Mouse (Mus musculus) liver, embryonic 11.5 days (tissue): ENCODE data around the gene Eef1akmt3. TPM values are rescaled to one million over a fixed set of nuclear protein-coding genes. Genes with fewer than 3 reads are reported as not detected.
"Not testable (repeated sequence)": the region's sequence is repeated elsewhere in the genome, so short reads cannot be mapped to it uniquely, and the experiment has no call there.

ENCODE experiments used
- ATAC-seq: fragments of 200-750 bp; cut with Nextera tagmentation; replicated peaks from 2 replicates; pipeline ENCODE4 v1.8.0; 2017; ENCODE audit warnings: moderate number of reproducible peaks, mild to moderate bottlenecking, moderate TSS enrichment, moderate library complexity; ENCODE audit not compliant: low FRiP score
- DNase-seq: peaks from one replicate; pipeline ENCODE4 v3.0.0-alpha.2; 2017; ENCODE audit warnings: low spot score
- H3K27ac ChIP-seq: fragments of 300-500 bp; sonication (generic); 2 replicates; pipeline ENCODE4 v1.5.1; 2014; ENCODE audit warnings: mild to moderate bottlenecking, low read depth, low read length, control low read depth
- H3K27me3 ChIP-seq: fragments of 300-500 bp; sonication (generic); replicated peaks from 2 replicates; pipeline ENCODE4 v1.6.1; 2014; ENCODE audit warnings: low read length, mixed read lengths; ENCODE audit not compliant: control insufficient read depth, insufficient read depth
- H3K36me3 ChIP-seq: fragments of 300-500 bp; sonication (generic); 2 replicates; pipeline ENCODE4 v1.6.1; 2014; ENCODE audit warnings: mild to moderate bottlenecking, low read length, moderate library complexity, mixed read lengths; ENCODE audit not compliant: control insufficient read depth, insufficient read depth
- H3K4me1 ChIP-seq: fragments of 300-500 bp; sonication (generic); replicated peaks from 2 replicates; pipeline ENCODE4 v1.6.1; 2014; ENCODE audit warnings: low read length, mixed read lengths; ENCODE audit not compliant: control insufficient read depth, insufficient read depth
- H3K4me2 ChIP-seq: fragments of 300-500 bp; sonication (generic); 2 replicates; pipeline ENCODE4 v1.6.1; 2014; ENCODE audit warnings: mild to moderate bottlenecking, control low read depth, moderate library complexity
- H3K4me3 ChIP-seq: fragments of 300-500 bp; sonication (generic); 2 replicates; pipeline ENCODE4 v1.5.1; 2014; ENCODE audit warnings: low read depth, low read length, control low read depth
- H3K9ac ChIP-seq: fragments of 300-500 bp; sonication (generic); 2 replicates; pipeline ENCODE4 v1.6.1; 2014; ENCODE audit warnings: low read depth, low read length, control low read depth
- H3K9me3 ChIP-seq: fragments of 300-500 bp; sonication (generic); 2 replicates; pipeline ENCODE4 v1.6.1; 2016; ENCODE audit warnings: low read length, inconsistent platforms, mixed read lengths; ENCODE audit not compliant: control insufficient read depth
- WGBS: fragments of 180-500 bp; shearing (Covaris S2); extraction: QIAGEN DNeasy Blood & Tissue Kit; methylation state at CpG from one replicate; pipeline ENCODE4 v1.1.7; 2014; 5-methylcytosine and 5-hydroxymethylcytosine counted together
- polyA plus RNA-seq: library from polyadenylated mRNA; unstranded; fragments of >200 nt; fragmentation: Nextera tagmentation; extraction: Ambion mirVana; gene quantifications from 2 replicates; pipeline ENCODE4 v1.2.1, GENCODE M21; 2014

Eef1akmt3 gene
- polyA plus RNA-seq, 1 experiment from 2014 or later: 0.11 TPM

DNA sequence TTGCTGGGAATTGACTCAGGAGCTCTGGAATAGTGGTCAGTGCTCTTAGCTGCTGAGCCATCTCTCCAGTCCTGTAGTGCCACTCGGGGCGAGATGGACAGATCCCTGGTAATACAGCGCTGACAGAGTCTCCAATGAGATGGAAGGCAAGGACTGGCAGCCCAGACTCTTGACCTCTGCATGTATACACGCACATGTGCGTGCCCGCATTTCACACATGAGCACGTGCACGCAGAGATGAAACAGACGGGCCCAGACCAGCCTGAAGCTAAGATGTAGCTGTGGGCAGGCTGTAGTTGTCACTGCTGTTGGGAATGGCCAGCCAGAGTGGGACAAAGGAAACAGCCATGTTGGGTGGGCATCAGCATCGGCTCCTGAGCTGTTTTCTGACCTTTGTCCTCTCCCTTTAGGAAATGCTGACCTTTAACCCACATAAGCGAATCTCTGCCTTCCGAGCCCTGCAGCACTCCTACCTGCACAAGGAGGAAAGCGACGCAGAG is 25.3 kb upstream of the Eef1akmt3 start:
- 86% methylated on average over 14 of the region's 14 CpGs for WGBS
- Histone ChIP-seq H3K9ac (no peak overlapping the region), H3K9me3 (no peaks in the 10 kb centered on the region), H3K4me1 (peaks cover 35% of the 10 kb centered on the region), H3K27me3 (peaks cover 3% of the 10 kb centered on the region; the same call in 1 of the 2 replicates), H3K4me3 (no peak overlapping the region), H3K4me2 (no peak overlapping the region), H3K36me3 (peaks cover 34% of the 10 kb centered on the region), H3K27ac (peak overlapping the region; percentile 11; the same call in 1 of the 2 replicates)
- no peak for DNase-seq
- ATAC-seq: no peak

DNA sequence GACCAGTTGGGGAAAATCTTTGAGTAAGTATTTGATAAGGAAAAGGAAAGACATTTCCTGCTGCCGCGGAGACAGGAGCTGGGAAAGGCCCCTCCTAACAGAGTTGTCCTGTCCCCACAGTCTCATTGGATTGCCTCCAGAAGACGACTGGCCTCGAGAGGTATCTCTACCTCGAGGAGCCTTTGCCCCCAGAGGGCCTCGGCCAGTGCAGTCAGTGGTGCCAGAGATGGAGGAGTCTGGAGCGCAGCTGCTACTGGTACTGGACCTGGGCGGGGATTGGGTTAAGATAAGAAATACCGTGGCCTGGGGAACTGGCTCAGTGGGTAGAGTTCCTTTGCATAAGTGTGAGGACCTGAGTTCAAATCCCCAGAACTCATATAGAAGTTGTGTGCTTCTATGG is 24.7 kb upstream of the Eef1akmt3 start:
- no peak for DNase-seq
- Histone ChIP-seq H3K36me3 (peaks cover 34% of the 10 kb centered on the region), H3K27ac (no peak overlapping the region), H3K4me1 (peaks cover 32% of the 10 kb centered on the region), H3K9me3 (no peaks in the 10 kb centered on the region), H3K4me2 (peak overlapping the region; percentile 15; the same call in 1 of the 2 replicates), H3K4me3 (peak overlapping the region; percentile 87; the same call in 1 of the 2 replicates), H3K9ac (no peak overlapping the region; the same call in 1 of the 2 replicates), H3K27me3 (peaks cover 9% of the 10 kb centered on the region)
- ATAC-seq: no peak
- WGBS: 56% methylated on average over 9 of the region's 9 CpGs

DNA sequence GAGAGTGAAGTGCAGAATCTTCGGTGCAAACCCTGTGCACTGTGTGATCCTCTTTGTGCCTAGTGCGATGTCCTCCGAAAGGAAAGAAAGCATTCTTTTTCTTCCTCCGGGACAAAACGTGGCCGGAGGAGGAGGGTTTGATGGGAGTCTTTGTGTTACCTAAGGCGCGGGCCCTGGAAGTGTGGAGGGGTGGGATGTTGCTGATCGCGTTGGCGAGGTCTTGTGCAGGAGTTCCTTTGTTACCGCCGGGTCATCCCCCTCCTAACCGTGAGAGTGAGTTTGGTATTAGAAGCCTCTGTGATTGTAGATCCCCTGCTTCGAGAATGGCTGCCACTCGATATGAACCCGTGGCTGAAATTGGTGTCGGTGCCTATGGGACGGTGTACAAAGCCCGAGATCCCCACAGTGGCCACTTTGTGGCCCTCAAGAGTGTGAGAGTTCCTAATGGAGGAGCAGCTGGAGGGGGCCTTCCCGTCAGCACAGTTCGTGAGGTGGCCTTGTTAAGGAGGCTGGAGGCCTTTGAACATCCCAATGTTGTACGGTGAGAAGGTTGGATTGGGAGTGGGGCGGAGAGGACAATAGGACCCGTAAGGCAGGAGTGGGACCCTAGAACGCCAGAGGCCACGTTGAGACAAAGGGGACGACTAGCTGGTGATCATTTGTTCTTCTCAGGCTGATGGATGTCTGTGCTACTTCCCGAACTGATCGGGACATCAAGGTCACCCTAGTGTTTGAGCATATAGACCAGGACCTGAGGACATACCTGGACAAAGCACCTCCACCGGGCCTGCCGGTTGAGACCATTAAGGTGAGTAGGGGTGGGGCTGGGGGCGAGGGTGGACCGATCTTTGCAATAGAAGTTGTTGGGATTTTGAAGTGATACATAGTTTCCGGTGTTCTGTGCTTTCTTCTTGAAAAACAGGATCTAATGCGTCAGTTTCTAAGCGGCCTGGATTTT is 22.9 kb upstream of the Eef1akmt3 start:
- no peak for ATAC-seq
- Histone ChIP-seq H3K27me3 (peaks cover 27% of the 10 kb centered on the region), H3K4me2 (peak overlapping the region; percentile 86), H3K9ac (peak overlapping the region; percentile 98), H3K27ac (peak overlapping the region; percentile 86), H3K36me3 (peaks cover 34% of the 10 kb centered on the region), H3K4me1 (peaks cover 31% of the 10 kb centered on the region), H3K4me3 (peak overlapping the region; percentile 87), H3K9me3 (no peaks in the 10 kb centered on the region)
- DNase-seq: no peak
- 11% methylated on average over 37 of the region's 37 CpGs for WGBS

DNA sequence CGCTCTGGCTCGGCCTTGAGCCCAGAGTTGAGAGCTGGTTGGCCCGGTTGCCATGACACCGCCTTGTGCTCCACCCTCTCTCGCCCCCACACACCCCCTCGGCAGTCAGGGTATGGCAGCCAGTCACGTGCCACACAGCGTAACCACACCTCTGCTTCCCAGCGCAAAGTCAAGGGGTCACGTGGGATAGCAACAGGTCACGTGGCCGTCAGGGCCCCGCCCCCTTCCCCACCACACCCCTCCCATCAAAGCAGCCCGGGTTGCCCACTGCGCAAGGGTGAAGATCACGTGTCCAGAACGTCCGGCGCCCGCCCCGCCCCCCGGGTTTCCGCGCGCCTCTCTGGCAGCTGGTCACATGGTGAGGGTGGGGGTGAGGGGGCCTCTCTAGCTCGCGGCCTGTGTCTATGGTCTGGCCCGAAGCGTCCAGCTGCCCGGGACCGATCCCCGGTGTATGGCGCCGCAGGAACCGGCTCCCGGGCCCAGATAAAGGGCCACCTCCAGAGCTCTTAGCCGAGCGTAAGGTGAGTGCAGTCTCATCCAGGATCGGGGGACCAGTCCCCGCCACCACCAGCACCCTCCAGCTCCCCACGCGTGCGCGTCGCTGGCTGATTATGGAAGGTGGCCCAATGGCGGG is 22.0 kb upstream of the Eef1akmt3 start, which contains the start of gene Cdk4:
TSS of gene Cdk4 (plus strand) at position 296 of the 634 bp plus-strand sequence.
- peaks cover 35% of the 10 kb centered on the region for H3K27me3 ChIP-seq
- peak within 1 kb of the TSS; percentile 86 for H3K27ac ChIP-seq
- ATAC-seq (peak; percentile 90), DNase-seq (peak; percentile 100)
- peaks cover 30% of the 10 kb centered on the region for H3K4me1 ChIP-seq
- peak within 1 kb of the TSS; percentile 87 for H3K4me3 ChIP-seq
- H3K4me2 ChIP-seq: peak within 1 kb of the TSS; percentile 86
- under 1% methylated on average over 45 of the region's 46 CpGs for WGBS
- peak within 1 kb of the TSS; percentile 98 for H3K9ac ChIP-seq
- H3K9me3 ChIP-seq: no peaks in the 10 kb centered on the region
- peaks cover 34% of the 10 kb centered on the region for H3K36me3 ChIP-seq

DNA sequence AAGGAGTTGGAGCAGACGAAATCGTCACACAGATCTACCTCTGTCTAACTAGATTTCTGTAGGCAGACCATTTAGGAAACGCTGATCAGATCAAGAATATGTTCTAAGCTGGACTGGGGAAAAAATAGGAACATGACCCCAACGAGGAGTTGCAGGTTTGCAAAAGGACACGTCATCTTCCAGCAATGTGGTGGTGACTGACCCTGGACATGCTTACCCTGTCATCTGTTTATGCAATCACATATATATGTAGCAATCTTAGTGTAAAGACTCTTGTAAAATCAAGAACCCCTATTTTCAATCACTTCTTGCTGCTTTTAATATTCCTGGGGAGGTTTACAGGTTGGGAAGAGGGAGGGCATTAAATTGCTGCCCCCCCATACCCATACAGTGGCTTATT is 21.2 kb upstream of the Eef1akmt3 start:
- peaks cover 28% of the 10 kb centered on the region for H3K4me1 ChIP-seq
- H3K27ac ChIP-seq: no peak overlapping the region
- peaks cover 29% of the 10 kb centered on the region for H3K36me3 ChIP-seq
- no peak for DNase-seq
- peaks cover 41% of the 10 kb centered on the region for H3K27me3 ChIP-seq
- H3K4me3 ChIP-seq: no peak overlapping the region
- H3K9me3 ChIP-seq: no peaks in the 10 kb centered on the region
- 66% methylated on average over 5 of the region's 5 CpGs for WGBS
- peak overlapping the region; percentile 86 for H3K4me2 ChIP-seq
- no peak overlapping the region for H3K9ac ChIP-seq
- no peak for ATAC-seq

DNA sequence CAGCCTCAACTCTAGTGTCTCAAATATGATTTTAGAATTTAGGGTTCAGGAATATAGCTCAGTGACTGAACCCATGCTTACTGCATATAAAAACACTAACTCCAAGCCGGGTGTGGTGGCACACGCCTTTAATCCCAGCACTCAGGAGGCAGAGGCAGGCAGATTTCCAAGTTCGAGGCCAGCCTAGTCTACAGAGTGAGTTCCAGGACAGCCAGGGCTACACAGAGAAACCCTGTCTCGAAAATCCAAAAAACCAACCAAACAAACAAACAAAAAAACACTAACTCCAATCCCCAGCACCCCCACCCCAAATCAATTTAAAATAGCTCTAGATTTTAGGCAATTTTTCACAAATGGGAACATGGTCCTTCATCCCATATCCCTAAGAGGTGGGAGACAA is 20.8 kb upstream of the Eef1akmt3 start:
- H3K27me3 ChIP-seq: peaks cover 45% of the 10 kb centered on the region
- not testable (repeated sequence) for H3K27ac ChIP-seq, H3K9ac ChIP-seq, H3K9me3 ChIP-seq, H3K4me3 ChIP-seq, H3K4me2 ChIP-seq, ATAC-seq, DNase-seq
- H3K4me1 ChIP-seq: peaks cover 28% of the 10 kb centered on the region
- H3K36me3 ChIP-seq: peaks cover 25% of the 10 kb centered on the region
- WGBS: 80% methylated on average over 4 of the region's 4 CpGs

DNA sequence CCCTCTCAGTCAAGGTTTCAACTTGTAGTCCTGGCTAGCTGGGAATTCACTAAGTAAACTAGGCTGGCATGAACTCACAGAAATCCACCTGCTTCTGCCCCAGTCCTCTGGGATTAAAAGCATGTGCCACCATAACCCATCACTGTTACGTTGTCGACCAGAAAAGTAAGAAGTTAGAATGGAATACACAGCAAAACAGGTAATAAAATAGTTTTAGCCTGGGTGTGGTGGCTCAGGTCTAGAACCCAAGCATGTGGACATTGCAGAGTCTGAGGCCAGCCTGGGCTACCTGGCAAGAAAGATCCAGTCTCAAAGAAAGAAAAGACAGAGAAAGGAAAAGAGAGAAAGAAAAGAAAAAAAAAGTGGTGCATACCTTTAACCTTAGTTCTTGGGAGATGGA is 20.2 kb upstream of the Eef1akmt3 start:
- ATAC-seq (no peak), DNase-seq (no peak)
- H3K27me3 ChIP-seq: peaks cover 46% of the 10 kb centered on the region
- H3K9me3 ChIP-seq: no peaks in the 10 kb centered on the region
- H3K36me3 ChIP-seq: peaks cover 19% of the 10 kb centered on the region
- H3K9ac ChIP-seq: no peak overlapping the region
- H3K4me2 ChIP-seq: no peak overlapping the region
- H3K27ac ChIP-seq: no peak overlapping the region
- no peak overlapping the region for H3K4me3 ChIP-seq
- H3K4me1 ChIP-seq: peaks cover 24% of the 10 kb centered on the region
- WGBS: 63% methylated on average over 2 of the region's 2 CpGs

DNA sequence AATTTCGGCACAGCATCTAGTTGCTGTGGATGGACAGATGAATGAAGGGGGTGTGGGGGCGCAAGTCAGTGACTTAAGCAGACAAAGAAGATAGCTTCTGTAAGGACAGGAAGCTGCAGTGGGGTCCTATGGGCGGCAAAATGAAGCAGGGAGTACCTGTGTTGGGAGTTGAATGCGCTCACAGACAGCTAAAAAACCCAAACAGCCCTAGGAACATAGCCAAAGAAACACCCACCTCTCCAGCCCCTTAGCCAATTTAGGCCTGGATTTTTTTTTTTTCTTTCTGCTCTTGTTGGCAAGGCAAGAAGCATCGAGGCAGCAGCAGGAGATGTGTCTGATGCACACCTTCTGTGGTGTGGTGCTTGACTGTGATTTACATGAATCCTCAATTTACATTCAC is 19.8 kb upstream of the Eef1akmt3 start:
- no peak overlapping the region for H3K27ac ChIP-seq
- DNase-seq: no peak
- H3K36me3 ChIP-seq: peaks cover 15% of the 10 kb centered on the region
- H3K4me2 ChIP-seq: no peak overlapping the region
- ATAC-seq: no peak
- H3K9ac ChIP-seq: no peak overlapping the region
- H3K9me3 ChIP-seq: no peaks in the 10 kb centered on the region
- peaks cover 24% of the 10 kb centered on the region for H3K4me1 ChIP-seq
- no peak overlapping the region for H3K4me3 ChIP-seq
- H3K27me3 ChIP-seq: peaks cover 46% of the 10 kb centered on the region
- WGBS: 55% methylated on average over 5 of the region's 5 CpGs
